Mouse (Mus musculus): Measurements from ENCODE around the gene Krt31. TPM values are rescaled to one million over a fixed set of nuclear protein-coding genes. Genes with fewer than 3 reads are reported as not detected.

The Krt31 gene
- polyA plus RNA-seq, 1 experiment from 2014 or later, result not detected

GRCm38 (mm10) chr11:100046303-100046866 is 4.0 kb downstream of the Krt31 start:
- Histone ChIP-seq H3K27ac (no peak overlapping the region), H3K4me1 (no peaks in the 10 kb centered on the region; the same call in 1 of the 2 replicates), H3K36me3 (no peaks in the 10 kb centered on the region), H3K27me3 (ENCODE audit: insufficient read depth, poor library complexity, severe bottlenecking) (0 out of 2 replicates have a peak, but pooled peaks cover 4% of the 10 kb centered on the region), H3K9me3 (no peaks in the 10 kb centered on the region), H3K4me3 (no peak overlapping the region)
- WGBS, result 58% methylated on average over 6 of the region's 6 CpGs
- no peak for DNase-seq (ENCODE audit: low spot score)

- H3K27me3 ChIP-seq (ENCODE audit: insufficient read depth, poor library complexity, severe bottlenecking), result no peaks in the 10 kb centered on the region
- no peaks in the 10 kb centered on the region for H3K36me3 ChIP-seq
- WGBS, result 74% methylated on average over 6 of the region's 6 CpGs
- no peak within 1 kb of the TSS for H3K27ac ChIP-seq
- no peak within 1 kb of the TSS for H3K4me3 ChIP-seq
- no peaks in the 10 kb centered on the region for H3K9me3 ChIP-seq
- no peak for DNase-seq (ENCODE audit: low spot score)
- H3K4me1 ChIP-seq, result no peaks in the 10 kb centered on the region; the same call in 1 of the 2 replicates
Measured at GRCm38 (mm10) chr11:100041454-100041853, 8.9 kb downstream of the Krt31 start, which contains the start of gene Krt34. TSS of gene Krt34 (minus strand) at chr11:100041554.

- 88% methylated on average over 6 of the region's 6 CpGs for WGBS
- Histone ChIP-seq H3K27ac (no peak within 1 kb of the TSS), H3K36me3 (no peaks in the 10 kb centered on the region), H3K4me1 (no peaks in the 10 kb centered on the region), H3K4me3 (no peak within 1 kb of the TSS), H3K27me3 (ENCODE audit: insufficient read depth, poor library complexity, severe bottlenecking) (no peaks in the 10 kb centered on the region), H3K9me3 (no peaks in the 10 kb centered on the region)
- DNase-seq (ENCODE audit: low spot score), result no peak
Measured at GRCm38 (mm10) chr11:100029768-100030167, 20.6 kb downstream of the Krt31 start, which contains the start of gene Krt33b. TSS of gene Krt33b (minus strand) at chr11:100029868.

GRCm38 (mm10) chr11:100021438-100021837 is 28.9 kb downstream of the Krt31 start:
- DNase-seq (ENCODE audit: low spot score), result peak; percentile 42
- WGBS, result 53% methylated on average over 5 of the region's 5 CpGs
- Histone ChIP-seq H3K4me3 (no peak overlapping the region), H3K36me3 (no peaks in the 10 kb centered on the region), H3K27me3 (ENCODE audit: insufficient read depth, poor library complexity, severe bottlenecking) (no peaks in the 10 kb centered on the region), H3K4me1 (no peaks in the 10 kb centered on the region), H3K27ac (no peak overlapping the region), H3K9me3 (no peaks in the 10 kb centered on the region)

- no peak overlapping the region for H3K27ac ChIP-seq
- no peaks in the 10 kb centered on the region for H3K36me3 ChIP-seq
- 63% methylated on average over 1 of the region's 1 CpGs for WGBS
- DNase-seq (ENCODE audit: low spot score), result no peak
- no peaks in the 10 kb centered on the region for H3K27me3 ChIP-seq (ENCODE audit: insufficient read depth, poor library complexity, severe bottlenecking)
- no peaks in the 10 kb centered on the region for H3K4me1 ChIP-seq
- H3K9me3 ChIP-seq, result no peaks in the 10 kb centered on the region
- H3K4me3 ChIP-seq, result no peak overlapping the region
Measured at GRCm38 (mm10) chr11:100019466-100019865, 30.9 kb downstream of the Krt31 start.

- Histone ChIP-seq H3K27me3 (ENCODE audit: insufficient read depth, poor library complexity, severe bottlenecking) (no peaks in the 10 kb centered on the region), H3K27ac (no peak within 1 kb of the TSS), H3K4me1 (no peaks in the 10 kb centered on the region), H3K4me3 (no peak within 1 kb of the TSS), H3K9me3 (no peaks in the 10 kb centered on the region), H3K36me3 (no peaks in the 10 kb centered on the region)
- DNase-seq (ENCODE audit: low spot score), result peak; percentile 53
- WGBS, result 75% methylated on average over 4 of the region's 4 CpGs
Measured at GRCm38 (mm10) chr11:100016112-100016511, 34.2 kb downstream of the Krt31 start, which contains the start of gene Krt33a. TSS of gene Krt33a (minus strand) at chr11:100016212.

- no peak overlapping the region for H3K27ac ChIP-seq
- no peaks in the 10 kb centered on the region for H3K36me3 ChIP-seq
- H3K27me3 ChIP-seq (ENCODE audit: insufficient read depth, poor library complexity, severe bottlenecking), result no peaks in the 10 kb centered on the region
- H3K9me3 ChIP-seq, result no peaks in the 10 kb centered on the region
- DNase-seq (ENCODE audit: low spot score), result peak; percentile 60
- no peak overlapping the region for H3K4me3 ChIP-seq
- 82% methylated on average over 4 of the region's 4 CpGs for WGBS
- H3K4me1 ChIP-seq, result no peaks in the 10 kb centered on the region
Measured at GRCm38 (mm10) chr11:100013691-100014171, 36.6 kb downstream of the Krt31 start.

- Histone ChIP-seq H3K27me3 (ENCODE audit: insufficient read depth, poor library complexity, severe bottlenecking) (no peaks in the 10 kb centered on the region), H3K36me3 (no peaks in the 10 kb centered on the region), H3K4me3 (no peak overlapping the region), H3K9me3 (no peaks in the 10 kb centered on the region), H3K4me1 (no peaks in the 10 kb centered on the region), H3K27ac (no peak overlapping the region)
- DNase-seq (ENCODE audit: low spot score), result peak; percentile 67
- 77% methylated on average over 5 of the region's 5 CpGs for WGBS
Measured at GRCm38 (mm10) chr11:100010682-100011081, 39.7 kb downstream of the Krt31 start.

- H3K4me1 ChIP-seq, result no peaks in the 10 kb centered on the region
- H3K9me3 ChIP-seq, result no peaks in the 10 kb centered on the region
- H3K36me3 ChIP-seq, result no peaks in the 10 kb centered on the region
- WGBS, result 67% methylated on average over 5 of the region's 5 CpGs
- no peak for DNase-seq (ENCODE audit: low spot score)
- H3K4me3 ChIP-seq, result no peak overlapping the region
- H3K27me3 ChIP-seq (ENCODE audit: insufficient read depth, poor library complexity, severe bottlenecking), result no peaks in the 10 kb centered on the region
- H3K27ac ChIP-seq, result no peak overlapping the region
Measured at GRCm38 (mm10) chr11:100008336-100008735, 42.0 kb downstream of the Krt31 start.

GRCm38 (mm10) chr11:100006624-100007023 is 43.7 kb downstream of the Krt31 start:
- DNase-seq (ENCODE audit: low spot score), result no peak
- Histone ChIP-seq H3K4me1 (no peaks in the 10 kb centered on the region), H3K27ac (no peak overlapping the region), H3K36me3 (no peaks in the 10 kb centered on the region), H3K4me3 (no peak overlapping the region), H3K27me3 (ENCODE audit: insufficient read depth, poor library complexity, severe bottlenecking) (no peaks in the 10 kb centered on the region), H3K9me3 (no peaks in the 10 kb centered on the region)
- WGBS, result 49% methylated on average over 3 of the region's 3 CpGs

- Histone ChIP-seq H3K27me3 (ENCODE audit: insufficient read depth, poor library complexity, severe bottlenecking) (no peaks in the 10 kb centered on the region), H3K4me1 (no peaks in the 10 kb centered on the region), H3K27ac (no peak overlapping the region), H3K36me3 (no peaks in the 10 kb centered on the region), H3K4me3 (no peak overlapping the region), H3K9me3 (no peaks in the 10 kb centered on the region)
- 84% methylated on average over 8 of the region's 8 CpGs for WGBS
- DNase-seq (ENCODE audit: low spot score), result no peak
Measured at GRCm38 (mm10) chr11:100005905-100006304, 44.4 kb downstream of the Krt31 start.

GRCm38 (mm10) chr11:100004846-100005245 is 45.5 kb downstream of the Krt31 start:
- WGBS, result 26% methylated on average over 6 of the region's 6 CpGs
- no peak for DNase-seq (ENCODE audit: low spot score)
- Histone ChIP-seq H3K4me3 (no peak overlapping the region), H3K4me1 (no peaks in the 10 kb centered on the region), H3K27ac (no peak overlapping the region), H3K36me3 (no peaks in the 10 kb centered on the region), H3K27me3 (ENCODE audit: insufficient read depth, poor library complexity, severe bottlenecking) (no peaks in the 10 kb centered on the region), H3K9me3 (no peaks in the 10 kb centered on the region)

GRCm38 (mm10) chr11:99999091-99999490 is 51.3 kb downstream of the Krt31 start:
- Histone ChIP-seq H3K27me3 (ENCODE audit: insufficient read depth, poor library complexity, severe bottlenecking) (peaks cover 20% of the 10 kb centered on the region), H3K36me3 (no peaks in the 10 kb centered on the region), H3K4me1 (no peaks in the 10 kb centered on the region), H3K9me3 (no peaks in the 10 kb centered on the region), H3K27ac (no peak overlapping the region), H3K4me3 (no peak overlapping the region)
- 81% methylated on average over 7 of the region's 7 CpGs for WGBS
- DNase-seq (ENCODE audit: low spot score), result peak; percentile 58
